Mouse (Mus musculus) midbrain, embryonic 13.5 days (tissue): Measurements from ENCODE around the gene Upk3b. TPM values are rescaled to one million over a fixed set of nuclear protein-coding genes. Genes with fewer than 3 reads are reported as not detected.
"Not testable (repeated sequence)": the region's sequence is repeated elsewhere in the genome, so short reads cannot be mapped to it uniquely, and the experiment has no call there.

ENCODE experiments used
- ATAC-seq: fragments of 200-750 bp; cut with Nextera tagmentation; 2 replicates; pipeline ENCODE4 v1.8.0; 2017; ENCODE audit warnings: mild to moderate bottlenecking, moderate TSS enrichment, moderate library complexity
- H3K27ac ChIP-seq: fragments of 300-500 bp; sonication (generic); 2 replicates; pipeline ENCODE4 v1.5.1; 2015; ENCODE audit warnings: inconsistent platforms, mild to moderate bottlenecking, moderate library complexity
- H3K27me3 ChIP-seq: fragments of 300-500 bp; sonication (generic); 2 replicates; pipeline ENCODE4 v1.6.1; 2015; ENCODE audit warnings: mild to moderate bottlenecking, inconsistent platforms
- H3K36me3 ChIP-seq: fragments of 300-500 bp; sonication (generic); 2 replicates; pipeline ENCODE4 v1.6.1; 2015; ENCODE audit warnings: mild to moderate bottlenecking, inconsistent platforms
- H3K4me1 ChIP-seq: fragments of 300-500 bp; sonication (generic); replicated peaks from 2 replicates; pipeline ENCODE4 v1.6.1; 2015; ENCODE audit warnings: inconsistent platforms
- H3K4me2 ChIP-seq: fragments of 300-500 bp; sonication (generic); replicated peaks from 2 replicates; pipeline ENCODE4 v1.6.1; 2015; ENCODE audit warnings: moderate library complexity, mild to moderate bottlenecking, inconsistent platforms
- H3K4me3 ChIP-seq: fragments of 300-500 bp; sonication (generic); replicated peaks from 2 replicates; pipeline ENCODE4 v1.5.1; 2015; ENCODE audit warnings: mild to moderate bottlenecking, inconsistent platforms
- H3K9ac ChIP-seq: fragments of 300-500 bp; sonication (generic); replicated peaks from 2 replicates; pipeline ENCODE4 v1.6.1; 2015; ENCODE audit warnings: mild to moderate bottlenecking, inconsistent platforms
- H3K9me3 ChIP-seq: fragments of 300-500 bp; sonication (generic); 2 replicates; pipeline ENCODE4 v1.6.1; 2016; ENCODE audit warnings: mild to moderate bottlenecking, inconsistent platforms
- WGBS: fragments of 180-500 bp; shearing (Covaris S2); methylation state at CpG from one replicate; pipeline ENCODE4 v1.1.7; 2015; 5-methylcytosine and 5-hydroxymethylcytosine counted together
- polyA plus RNA-seq: library from polyadenylated mRNA; unstranded; fragments of >200 nt; fragmentation: Nextera tagmentation; extraction: Ambion mirVana; gene quantifications from 2 replicates; pipeline ENCODE4 v1.2.1, GENCODE M21; 2015

Upk3b gene
- polyA plus RNA-seq, 1 experiment from 2014 or later, result not detected

GRCm38 (mm10) chr5:136056062-136056461 is 17.8 kb downstream of the Upk3b start:
- ATAC-seq, result no peak
- WGBS, result 44% methylated on average over 4 of the region's 4 CpGs

GRCm38 (mm10) chr5:136057085-136057484 is 18.8 kb downstream of the Upk3b start:
- no peaks in the 10 kb centered on the region for H3K9me3 ChIP-seq
- peaks cover 4% of the 10 kb centered on the region for H3K27me3 ChIP-seq
- H3K36me3 ChIP-seq, result no peaks in the 10 kb centered on the region
- peaks cover 4% of the 10 kb centered on the region; the same call in 1 of the 2 replicates for H3K4me1 ChIP-seq
- no peak overlapping the region for H3K4me3 ChIP-seq
- WGBS, result 27% methylated on average over 8 of the region's 8 CpGs
- no peak overlapping the region for H3K4me2 ChIP-seq
- ATAC-seq, result no peak
- no peak overlapping the region for H3K27ac ChIP-seq
- H3K9ac ChIP-seq, result no peak overlapping the region

More at GRCm38 (mm10) chr5:136056062-136056461, 17.8 kb downstream of the Upk3b start:
- Histone ChIP-seq H3K27ac (no peak overlapping the region), H3K9me3 (no peaks in the 10 kb centered on the region), H3K4me1 (peaks cover 14% of the 10 kb centered on the region), H3K9ac (no peak overlapping the region), H3K36me3 (no peaks in the 10 kb centered on the region), H3K27me3 (peaks cover under 1% of the 10 kb centered on the region; the same call in 1 of the 2 replicates), H3K4me2 (no peak overlapping the region), H3K4me3 (no peak overlapping the region)

GRCm38 (mm10) chr5:136061567-136061966 is 23.3 kb downstream of the Upk3b start:
- Histone ChIP-seq H3K27me3 (peaks cover 4% of the 10 kb centered on the region; the same call in 1 of the 2 replicates), H3K4me1 (0 out of 2 replicates have a peak, but pooled peaks cover 3% of the 10 kb centered on the region), H3K9me3 (no peaks in the 10 kb centered on the region), H3K27ac (no peak overlapping the region), H3K4me2 (no peak overlapping the region), H3K4me3 (no peak overlapping the region), H3K9ac (no peak overlapping the region), H3K36me3 (no peaks in the 10 kb centered on the region)
- ATAC-seq, result 0 out of 2 replicates have a peak, but pooled peaks have one; percentile 14
- 12% methylated on average over 12 of the region's 12 CpGs for WGBS

GRCm38 (mm10) chr5:136063920-136064319 is 25.6 kb downstream of the Upk3b start:
- Histone ChIP-seq H3K36me3 (no peaks in the 10 kb centered on the region), H3K4me3 (no peak overlapping the region), H3K9ac (no peak overlapping the region), H3K27me3 (peaks cover 4% of the 10 kb centered on the region; the same call in 1 of the 2 replicates), H3K9me3 (no peaks in the 10 kb centered on the region), H3K27ac (no peak overlapping the region), H3K4me1 (0 out of 2 replicates have a peak, but pooled peaks cover 3% of the 10 kb centered on the region), H3K4me2 (no peak overlapping the region)
- ATAC-seq, result no peak
- WGBS, result 96% methylated on average over 10 of the region's 10 CpGs

GRCm38 (mm10) chr5:136066404-136067148 is 28.3 kb downstream of the Upk3b start:
- not testable (repeated sequence) for H3K27ac ChIP-seq, H3K9ac ChIP-seq, ATAC-seq, H3K27me3 ChIP-seq, H3K4me1 ChIP-seq, H3K4me2 ChIP-seq, H3K9me3 ChIP-seq, H3K4me3 ChIP-seq, H3K36me3 ChIP-seq
- whole genome bisulfite sequencing, result 84% methylated on average over 11 of the region's 11 CpGs

- H3K27ac ChIP-seq, result no peak overlapping the region
- 70% methylated on average over 2 of the region's 2 CpGs for WGBS
- H3K27me3 ChIP-seq, result no peaks in the 10 kb centered on the region
- no peaks in the 10 kb centered on the region for H3K36me3 ChIP-seq
- H3K4me1 ChIP-seq, result no peaks in the 10 kb centered on the region
- ATAC-seq, result no peak
- H3K9ac ChIP-seq, result no peak overlapping the region
- no peak overlapping the region for H3K4me3 ChIP-seq
- H3K4me2 ChIP-seq, result no peak overlapping the region
- H3K9me3 ChIP-seq, result no peaks in the 10 kb centered on the region
Measured at GRCm38 (mm10) chr5:136069411-136069810, 31.1 kb downstream of the Upk3b start.

- no peaks in the 10 kb centered on the region for H3K36me3 ChIP-seq
- H3K4me2 ChIP-seq, result no peak overlapping the region
- no peak overlapping the region for H3K4me3 ChIP-seq
- H3K27ac ChIP-seq, result no peak overlapping the region
- ATAC-seq, result no peak
- H3K9ac ChIP-seq, result no peak overlapping the region
- no peaks in the 10 kb centered on the region for H3K4me1 ChIP-seq
- H3K27me3 ChIP-seq, result no peaks in the 10 kb centered on the region
- 67% methylated on average over 6 of the region's 6 CpGs for WGBS
- no peaks in the 10 kb centered on the region for H3K9me3 ChIP-seq
Measured at GRCm38 (mm10) chr5:136073051-136073450, 34.8 kb downstream of the Upk3b start.

GRCm38 (mm10) chr5:136073526-136073925 is 35.2 kb downstream of the Upk3b start:
- Histone ChIP-seq H3K4me3 (no peak overlapping the region), H3K9ac (no peak overlapping the region), H3K9me3 (no peaks in the 10 kb centered on the region), H3K4me2 (no peak overlapping the region), H3K4me1 (no peaks in the 10 kb centered on the region), H3K27me3 (no peaks in the 10 kb centered on the region), H3K36me3 (no peaks in the 10 kb centered on the region), H3K27ac (no peak overlapping the region)
- 70% methylated on average over 11 of the region's 11 CpGs for WGBS
- no peak for ATAC-seq

- Histone ChIP-seq H3K4me1 (no peaks in the 10 kb centered on the region), H3K27ac (no peak overlapping the region), H3K9ac (no peak overlapping the region), H3K4me3 (no peak overlapping the region), H3K4me2 (no peak overlapping the region), H3K36me3 (no peaks in the 10 kb centered on the region), H3K27me3 (no peaks in the 10 kb centered on the region), H3K9me3 (no peaks in the 10 kb centered on the region)
- ATAC-seq, result no peak
- WGBS, result 98% methylated on average over 5 of the region's 5 CpGs
Measured at GRCm38 (mm10) chr5:136075076-136075475, 36.8 kb downstream of the Upk3b start.

GRCm38 (mm10) chr5:136076284-136076683 is 38.0 kb downstream of the Upk3b start:
- Histone ChIP-seq H3K27me3 (no peaks in the 10 kb centered on the region), H3K36me3 (no peaks in the 10 kb centered on the region), H3K4me1 (no peaks in the 10 kb centered on the region), H3K9me3 (no peaks in the 10 kb centered on the region), H3K4me3 (no peak overlapping the region), H3K4me2 (no peak overlapping the region), H3K9ac (no peak overlapping the region), H3K27ac (no peak overlapping the region)
- no peak for ATAC-seq
- 50% methylated on average over 7 of the region's 7 CpGs for WGBS

GRCm38 (mm10) chr5:136077001-136077550 is 38.8 kb downstream of the Upk3b start:
- Histone ChIP-seq H3K9me3 (no peaks in the 10 kb centered on the region), H3K36me3 (no peaks in the 10 kb centered on the region), H3K4me3 (no peak overlapping the region), H3K27ac (no peak overlapping the region), H3K27me3 (no peaks in the 10 kb centered on the region), H3K4me1 (no peaks in the 10 kb centered on the region), H3K4me2 (no peak overlapping the region), H3K9ac (no peak overlapping the region)
- WGBS, result 90% methylated on average over 9 of the region's 9 CpGs
- no peak for ATAC-seq

GRCm38 (mm10) chr5:136078136-136078535 is 39.8 kb downstream of the Upk3b start:
- Histone ChIP-seq H3K27me3 (no peaks in the 10 kb centered on the region), H3K27ac (no peak overlapping the region), H3K4me3 (no peak overlapping the region), H3K4me2 (no peak overlapping the region), H3K36me3 (no peaks in the 10 kb centered on the region), H3K4me1 (peaks cover under 1% of the 10 kb centered on the region; the same call in 1 of the 2 replicates), H3K9me3 (no peaks in the 10 kb centered on the region), H3K9ac (no peak overlapping the region)
- 98% methylated on average over 5 of the region's 5 CpGs for WGBS
- no peak for ATAC-seq
